Mouse (Mus musculus) thymus, postnatal 25 days (tissue): ENCODE data around the gene Fkbp7.

Source experiments
- DNase-seq: peaks from one replicate; pipeline ENCODE4 v3.0.0; 2022

The Fkbp7 gene

GRCm38 (mm10) chr2:76672966-76673392, at the start of gene Fkbp7:
Fkbp7 (minus strand) TSS chr2:76673116.
- DNase-seq, result peak; percentile 88

DNA sequence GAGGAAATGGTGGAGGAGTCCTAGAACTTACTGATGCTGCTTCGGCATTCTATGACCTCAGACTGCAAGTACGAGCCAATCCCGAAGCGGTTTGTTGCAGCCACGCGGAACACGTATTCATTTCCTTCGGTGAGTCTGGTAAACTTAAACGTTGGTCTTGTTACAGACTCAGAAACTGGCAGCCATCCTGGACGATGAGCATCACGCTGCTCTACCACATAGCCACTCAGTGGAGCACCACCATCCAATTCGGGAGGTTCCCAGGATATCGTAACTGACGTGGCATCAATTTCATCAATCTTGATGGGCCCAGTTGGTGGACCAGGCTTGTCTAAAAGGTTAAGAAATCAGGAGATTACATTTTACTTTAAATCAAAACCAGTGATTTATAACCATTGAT, 46.7 kb upstream of the Fkbp7 start:
- no peak for DNase-seq

DNA sequence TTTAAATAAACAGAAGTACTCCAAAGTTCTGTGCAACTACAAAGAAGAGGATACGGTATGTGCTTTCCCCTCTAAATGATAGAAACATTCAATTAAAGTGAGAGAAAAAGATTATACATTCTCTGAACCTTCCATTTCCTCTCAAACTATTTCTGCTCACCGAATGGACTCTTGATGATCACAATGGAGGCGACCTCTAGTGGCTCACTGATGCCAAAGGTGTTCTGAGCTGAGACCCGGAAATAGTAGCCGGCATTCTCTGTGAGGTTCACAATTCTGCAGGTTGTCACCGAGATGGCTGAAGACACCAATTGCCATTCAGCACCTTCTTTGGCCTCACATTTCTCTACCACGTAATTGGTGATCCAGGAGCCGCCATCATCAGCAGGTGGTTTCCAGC, 42.1 kb upstream of the Fkbp7 start:
- no peak for DNase-seq

DNA sequence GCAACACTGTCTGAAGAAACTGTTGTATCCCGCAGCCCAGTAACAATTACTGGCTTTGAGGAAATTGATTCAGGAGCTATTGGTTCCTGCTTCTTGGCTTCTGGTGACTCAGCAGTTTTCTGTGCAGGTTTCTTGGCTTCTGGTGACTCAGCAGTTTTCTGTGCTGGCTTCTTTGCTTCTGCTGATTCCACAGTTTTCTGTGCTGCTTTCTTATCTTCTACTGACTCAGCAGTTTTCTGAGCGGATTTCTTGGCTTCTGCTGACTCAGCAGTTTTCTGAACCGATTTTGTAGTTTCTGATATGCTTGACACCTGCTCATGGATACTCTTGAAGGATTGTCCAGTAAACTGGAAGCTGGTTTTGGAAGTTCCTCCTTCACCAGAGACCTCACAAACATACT, 35.6 kb upstream of the Fkbp7 start:
- DNase-seq, result no peak

DNA sequence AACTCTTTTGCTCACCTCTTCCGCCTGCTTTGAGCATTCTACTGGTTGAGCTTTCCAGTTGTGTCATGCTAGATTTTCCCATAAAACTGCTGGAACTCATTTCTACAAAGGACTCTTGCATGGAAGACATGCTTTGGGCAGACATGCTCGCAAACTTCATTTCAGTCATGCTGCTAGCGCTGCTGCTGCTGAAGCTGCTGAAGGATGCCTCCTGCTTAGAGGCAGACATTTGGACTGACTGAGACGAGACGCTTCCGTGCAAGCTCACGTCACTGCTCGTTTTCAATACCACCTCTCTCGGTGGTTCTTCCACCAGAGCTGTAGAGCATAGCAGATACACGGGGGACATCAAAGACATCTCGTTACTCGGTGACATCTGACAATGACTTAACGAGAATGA, 32.7 kb upstream of the Fkbp7 start:
- DNase-seq, result no peak

- DNase-seq, result no peak
Measured at GRCm38 (mm10) chr2:76702751-76703150, 29.8 kb upstream of the Fkbp7 start.

DNA sequence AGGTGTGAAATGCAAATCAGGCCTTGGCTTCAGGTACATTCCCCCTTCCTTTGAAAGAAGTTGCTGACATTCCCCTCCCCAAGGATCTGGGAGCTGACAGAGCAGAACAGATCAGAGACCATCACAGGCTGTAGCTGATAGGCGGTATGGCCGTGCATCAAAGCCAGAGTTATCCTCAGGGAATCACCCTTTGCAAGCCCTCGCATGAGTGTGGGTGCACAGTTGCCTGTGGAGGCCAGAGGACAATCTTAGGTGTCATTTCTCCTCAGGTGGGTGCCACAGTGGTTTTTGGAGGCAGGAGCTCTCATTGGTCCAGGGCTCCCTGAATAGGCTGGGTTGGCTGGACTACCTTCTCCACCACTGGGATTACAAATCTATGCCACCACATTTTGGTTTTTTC, 29.3 kb upstream of the Fkbp7 start:
- DNase-seq, result no peak

- DNase-seq, result no peak
Measured at GRCm38 (mm10) chr2:76695290-76695689, 22.4 kb upstream of the Fkbp7 start.

- DNase-seq, result no peak
Measured at GRCm38 (mm10) chr2:76693765-76694164, 20.8 kb upstream of the Fkbp7 start.

DNA sequence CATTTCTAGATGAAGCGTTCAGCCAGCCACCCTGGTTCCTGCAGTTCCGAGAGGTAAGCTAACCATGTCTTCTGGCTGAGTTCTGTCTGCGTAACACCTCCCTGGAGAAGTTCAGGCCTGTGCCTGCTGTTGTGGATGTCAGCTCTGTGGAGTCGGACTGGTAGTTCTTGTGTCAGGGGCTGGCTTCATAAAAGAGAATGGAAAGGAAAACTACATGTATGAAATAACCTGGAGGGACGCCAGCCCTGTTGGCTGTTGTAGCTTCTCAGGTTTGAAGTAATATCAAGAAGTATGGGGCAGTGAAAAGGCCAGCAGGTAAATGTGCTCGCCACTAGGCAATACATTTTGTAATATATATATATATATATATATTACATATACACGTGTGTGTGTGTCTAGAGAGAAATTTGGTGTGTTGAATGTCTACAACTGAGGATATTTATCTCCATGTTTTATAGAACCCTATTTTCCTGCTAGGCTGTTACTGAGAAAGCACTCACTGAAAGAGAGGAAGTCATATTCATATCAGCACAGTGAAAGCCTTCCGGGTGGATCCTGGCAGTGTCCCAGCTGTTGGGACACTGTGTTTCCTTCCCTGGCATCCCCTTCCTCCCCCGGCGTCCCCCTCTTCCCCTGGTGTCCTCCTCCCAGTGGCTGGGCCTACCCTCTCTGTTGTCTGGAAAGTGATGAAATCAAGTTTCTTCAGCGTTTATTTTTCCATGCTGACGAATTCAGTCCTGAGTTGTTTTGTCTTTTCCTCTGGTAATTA, 17.7 kb upstream of the Fkbp7 start:
- DNase-seq, result no peak

DNA sequence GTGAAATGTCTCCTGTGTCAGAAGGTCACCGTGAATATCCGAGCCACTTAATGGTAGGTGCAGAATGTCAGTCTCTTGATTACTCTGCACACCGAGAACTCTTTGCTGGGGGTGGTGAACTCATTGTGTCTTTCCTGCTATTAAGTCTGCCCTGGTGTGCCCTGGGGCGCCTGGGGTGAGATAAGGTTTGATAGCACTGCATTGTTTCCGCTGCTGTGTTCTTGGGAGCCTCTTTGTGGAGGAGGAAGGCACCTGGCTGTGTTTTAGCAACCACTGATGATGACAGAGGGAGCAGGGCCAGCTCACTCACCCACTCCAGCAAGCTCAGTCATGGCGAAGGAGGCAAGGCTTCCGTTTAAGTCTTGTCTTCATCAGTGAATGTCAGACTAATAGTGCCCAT, 15.2 kb upstream of the Fkbp7 start:
- no peak for DNase-seq

- DNase-seq, result no peak
Measured at GRCm38 (mm10) chr2:76687608-76688007, 14.7 kb upstream of the Fkbp7 start.

- no peak for DNase-seq
Measured at GRCm38 (mm10) chr2:76686986-76687385, 14.1 kb upstream of the Fkbp7 start.

GRCm38 (mm10) chr2:76682301-76682700, 9.4 kb upstream of the Fkbp7 start:
- DNase-seq, result no peak

GRCm38 (mm10) chr2:76676401-76677226, 3.7 kb upstream of the Fkbp7 start:
- no peak for DNase-seq

DNA sequence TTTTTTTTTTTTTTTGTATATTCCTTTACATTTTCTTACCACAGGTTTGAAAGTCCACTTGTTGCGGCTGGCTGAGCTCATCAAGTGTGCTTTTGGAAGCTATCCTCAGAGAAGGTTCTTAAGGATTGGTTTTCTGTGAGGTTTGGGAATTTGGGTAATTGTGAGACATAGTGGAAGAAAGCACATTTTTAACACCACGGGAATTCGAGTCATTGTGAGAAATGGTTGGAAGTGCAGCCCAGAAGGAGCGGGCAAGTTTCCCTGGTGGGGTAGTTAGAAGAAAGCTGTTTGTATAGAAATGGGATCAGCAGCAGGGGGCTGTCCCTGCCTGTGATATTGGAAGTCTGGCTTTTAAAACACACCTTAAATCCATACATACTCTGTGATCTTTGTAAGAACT, 3.0 kb upstream of the Fkbp7 start:
- no peak for DNase-seq

DNA sequence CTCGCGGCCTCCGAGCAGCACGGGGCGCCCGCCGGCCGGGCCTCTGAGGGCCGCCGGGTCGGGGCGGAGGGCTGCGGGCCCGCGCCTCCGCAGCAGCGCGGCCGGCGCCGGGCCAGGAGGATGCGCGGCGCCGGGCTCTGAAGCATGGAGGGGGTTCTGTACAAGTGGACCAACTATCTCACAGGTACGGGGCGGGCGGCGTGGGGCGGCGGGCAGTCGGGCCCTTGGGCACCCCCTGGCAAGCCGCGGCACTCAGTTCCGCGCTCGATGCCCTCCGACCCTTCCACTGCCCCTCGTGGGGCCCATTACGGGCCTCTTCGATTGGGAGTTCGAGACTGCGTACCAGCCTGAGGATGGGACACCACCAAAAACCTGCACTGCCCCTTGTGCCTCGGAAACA, 2.5 kb upstream of the Fkbp7 start:
- DNase-seq, result peak; percentile 29

- DNase-seq, result peak; percentile 78
Measured at GRCm38 (mm10) chr2:76674725-76675427, 2.0 kb upstream of the Fkbp7 start, which contains the start of gene Plekha3. Plekha3 (plus strand) TSS chr2:76675281.

GRCm38 (mm10) chr2:76673472-76674081, 661 bp upstream of the Fkbp7 start:
- DNase-seq, result peak; percentile 70

GRCm38 (mm10) chr2:76672134-76672745, 676 bp downstream of the Fkbp7 start:
- DNase-seq, result no peak

DNA sequence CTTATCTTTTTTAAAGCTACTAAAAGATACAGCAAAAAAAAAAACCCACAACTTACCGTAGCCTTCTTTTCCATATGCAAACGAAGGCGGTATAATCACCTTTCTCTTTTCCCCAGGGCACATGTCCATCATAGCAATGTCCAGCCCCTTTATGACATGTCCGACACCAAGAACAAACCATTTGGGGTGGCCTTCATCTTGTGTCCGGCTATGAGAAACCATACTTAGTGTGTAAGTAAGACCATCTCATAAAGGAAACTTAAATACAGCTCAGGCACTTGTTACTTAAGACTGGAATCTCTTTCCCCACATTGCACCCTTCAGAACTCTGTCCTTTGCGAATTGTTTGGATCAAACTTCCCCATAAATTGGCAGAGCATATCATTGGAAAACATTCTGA, 1.3 kb downstream of the Fkbp7 start:
- DNase-seq, result no peak

DNA sequence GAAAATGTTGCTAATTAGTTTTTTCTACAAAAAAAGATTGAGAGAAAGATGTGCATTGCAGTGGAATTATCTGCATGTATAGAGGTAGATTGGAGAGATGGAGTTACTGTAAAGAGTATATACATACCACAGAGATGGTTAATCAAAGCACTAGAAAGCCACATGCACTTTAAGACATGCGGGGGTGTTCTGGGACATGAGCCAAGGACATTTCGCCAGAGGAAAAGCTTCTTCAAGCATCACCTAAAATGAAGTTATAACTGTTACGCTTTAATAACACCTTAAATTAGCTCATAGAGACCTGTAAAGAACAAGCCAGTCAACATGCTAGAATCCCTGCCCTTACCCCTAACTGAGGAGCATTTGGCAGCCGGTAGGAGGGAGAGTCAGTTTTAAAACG, 5.7 kb downstream of the Fkbp7 start:
- no peak for DNase-seq

DNA sequence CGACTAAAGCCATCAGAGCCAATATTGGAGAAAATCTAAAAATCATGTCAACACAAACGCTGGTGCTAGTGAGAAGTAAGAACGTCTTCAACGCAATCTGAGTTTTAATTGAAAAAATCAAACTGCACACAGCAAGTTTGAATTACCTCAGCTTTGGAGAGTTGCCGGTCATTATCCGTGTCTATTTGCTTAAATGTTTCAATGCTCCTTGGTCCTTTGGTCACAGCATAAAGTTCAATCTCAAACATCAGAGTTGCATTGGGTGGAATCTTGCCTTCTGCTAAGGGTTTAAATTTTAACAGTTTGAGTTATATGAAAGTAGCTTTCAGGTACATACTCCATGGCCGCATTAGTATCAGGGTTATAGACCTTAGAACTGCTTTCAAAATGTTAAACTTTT, 7.4 kb downstream of the Fkbp7 start:
- no peak for DNase-seq
